Mouse (Mus musculus) brain, embryonic 18.5 days (tissue): ENCODE data around the gene Slc22a7.

Experiments
- DNase-seq: peaks from one replicate; pipeline ENCODE4 v3.0.0-alpha.2; 2012; ENCODE audit warnings: low read depth, low spot score

Slc22a7 gene

GRCm38 (mm10) chr17:46438298-46438873 is at the start of gene Slc22a7:
Gene Slc22a7 (minus strand): TSS chr17:46438457.
- DNase-seq = no peak

- DNase-seq = no peak
Observed at GRCm38 (mm10) chr17:46487431-46487830, 49.2 kb upstream of the Slc22a7 start, which contains the start of gene Ttbk1. Gene Ttbk1 (minus strand): TSS chr17:46487675.

- DNase-seq = no peak
Observed at GRCm38 (mm10) chr17:46486995-46487394, 48.7 kb upstream of the Slc22a7 start.

DNA sequence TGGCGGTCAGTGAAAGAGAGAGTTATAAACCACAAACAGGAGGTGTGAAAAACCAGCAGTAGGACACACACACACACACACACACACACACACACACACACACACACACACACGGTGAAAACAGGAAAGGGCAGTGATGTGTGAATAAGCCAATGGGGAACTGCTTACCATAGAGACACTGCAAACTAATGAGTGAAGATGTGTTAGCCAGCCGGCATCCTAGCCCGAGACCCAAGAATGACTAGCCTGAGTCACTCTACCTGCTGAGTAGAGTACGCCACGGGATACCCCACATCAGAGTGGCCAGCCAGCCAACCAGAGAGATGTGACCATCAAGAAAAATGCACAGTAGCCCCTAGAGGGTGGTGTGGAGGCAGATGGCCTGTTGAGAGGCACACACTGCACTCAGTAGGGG is 46.2 kb upstream of the Slc22a7 start:
- DNase-seq = no peak

GRCm38 (mm10) chr17:46484021-46484431 is 45.8 kb upstream of the Slc22a7 start:
- DNase-seq = no peak

DNA sequence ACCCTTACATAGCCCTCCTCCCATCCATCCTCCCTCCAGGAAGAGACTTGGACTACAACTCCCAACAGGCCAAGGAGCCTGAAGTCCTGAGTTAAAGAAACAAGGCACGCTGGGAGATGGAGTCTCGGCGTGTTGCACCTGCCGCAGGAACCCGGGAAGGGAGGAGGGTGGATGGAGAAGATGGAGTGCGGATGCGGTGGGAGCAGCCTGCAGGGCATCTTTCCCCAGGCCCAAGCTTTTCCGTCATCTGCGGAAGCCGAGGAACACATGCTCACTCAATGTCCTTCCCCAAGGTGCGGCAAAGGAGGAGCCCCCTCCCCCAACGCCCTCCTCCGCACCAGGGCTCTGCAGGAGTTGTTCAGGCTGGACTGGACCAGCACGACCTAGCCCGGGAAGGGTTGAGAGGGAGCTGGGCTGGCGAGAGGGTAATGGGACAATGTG is 45.3 kb upstream of the Slc22a7 start:
- DNase-seq = no peak

- DNase-seq = no peak
Observed at GRCm38 (mm10) chr17:46477286-46477685, 39.0 kb upstream of the Slc22a7 start.

- no peak for DNase-seq
Observed at GRCm38 (mm10) chr17:46476601-46477000, 38.3 kb upstream of the Slc22a7 start.

DNA sequence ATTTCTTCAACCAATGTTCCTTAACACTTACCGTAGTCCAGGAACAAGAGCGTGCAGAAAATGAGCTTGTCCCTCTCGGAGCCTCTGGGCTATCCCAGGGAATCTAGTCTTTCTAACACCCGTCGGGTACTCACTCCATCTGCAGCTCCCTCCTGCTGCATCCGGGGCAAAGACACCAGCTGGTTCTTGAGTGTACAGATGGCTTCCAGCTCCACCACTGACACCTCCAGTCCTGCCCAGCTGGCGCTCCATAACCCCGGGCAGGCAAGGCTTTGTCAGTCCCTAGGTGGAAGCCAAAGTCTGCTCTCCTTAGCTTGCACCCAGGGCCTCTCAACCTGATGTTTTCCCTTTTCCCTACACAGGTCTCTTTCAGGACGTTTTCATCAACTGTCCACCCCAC is 29.6 kb upstream of the Slc22a7 start:
- no peak for DNase-seq

DNA sequence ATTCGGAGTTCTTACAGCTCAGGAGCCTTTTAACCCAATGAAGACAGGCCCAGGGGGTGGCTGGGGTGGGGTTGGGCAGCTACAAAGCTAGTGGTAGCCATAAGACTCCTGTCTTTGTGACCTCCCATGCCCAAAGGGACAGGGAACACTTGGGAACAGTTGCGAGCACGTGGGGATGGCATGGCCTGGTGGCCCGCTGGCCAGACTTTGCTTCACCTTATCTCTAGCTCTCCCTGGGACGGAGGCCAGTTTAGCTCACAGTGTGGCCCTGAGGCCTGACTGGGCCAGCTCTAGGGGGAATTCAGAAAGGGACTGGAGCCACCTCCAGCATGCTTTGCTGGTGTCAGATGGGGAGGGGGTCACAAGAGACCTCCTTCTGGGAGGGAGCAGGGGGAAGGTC is 24.0 kb upstream of the Slc22a7 start:
- no peak for DNase-seq

- no peak for DNase-seq
Observed at GRCm38 (mm10) chr17:46461347-46461746, 23.1 kb upstream of the Slc22a7 start.

DNA sequence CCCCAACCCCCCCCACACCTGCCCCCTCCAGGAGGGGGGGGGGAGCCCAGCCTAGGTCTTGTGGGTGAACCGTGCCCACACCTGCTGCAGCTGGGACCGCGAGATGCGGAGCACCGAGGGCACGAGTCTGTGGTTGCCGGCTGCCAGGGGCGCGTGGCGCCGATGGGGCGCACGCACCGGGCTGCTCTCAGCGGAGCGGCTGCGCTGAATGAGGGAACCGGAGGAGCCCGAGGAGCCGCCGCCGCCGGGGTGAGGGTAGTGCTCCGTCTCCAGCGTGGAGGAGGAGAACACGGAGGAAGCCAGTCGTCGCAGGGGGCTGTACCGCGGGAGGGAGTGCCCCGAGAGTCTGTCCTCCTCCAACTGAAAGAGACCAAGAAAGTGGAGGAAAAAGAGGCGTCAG is 22.4 kb upstream of the Slc22a7 start:
- DNase-seq = no peak

DNA sequence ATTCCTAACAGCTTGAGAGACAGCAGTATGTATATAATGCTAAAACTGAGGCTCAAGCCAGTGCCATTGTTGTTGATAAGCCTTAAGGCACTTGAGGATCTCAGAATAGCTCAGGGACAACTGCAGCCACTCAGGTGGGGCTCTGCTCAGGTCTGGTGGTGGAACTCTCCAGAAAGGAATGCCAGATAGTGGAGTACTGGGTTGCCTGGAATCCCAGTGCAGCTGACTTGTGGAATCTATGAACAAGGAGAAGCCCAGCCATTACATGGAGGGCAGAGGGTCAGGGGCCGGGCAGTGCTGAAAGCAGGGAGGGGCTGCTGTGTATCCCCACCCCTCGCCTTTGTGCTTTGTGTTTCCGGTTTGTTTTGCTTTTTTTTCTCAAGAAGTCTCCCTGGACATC is 20.2 kb upstream of the Slc22a7 start:
- DNase-seq = no peak

- DNase-seq = no peak
Observed at GRCm38 (mm10) chr17:46457791-46458190, 19.5 kb upstream of the Slc22a7 start.

GRCm38 (mm10) chr17:46455110-46455691 is 16.9 kb upstream of the Slc22a7 start:
- DNase-seq = no peak

DNA sequence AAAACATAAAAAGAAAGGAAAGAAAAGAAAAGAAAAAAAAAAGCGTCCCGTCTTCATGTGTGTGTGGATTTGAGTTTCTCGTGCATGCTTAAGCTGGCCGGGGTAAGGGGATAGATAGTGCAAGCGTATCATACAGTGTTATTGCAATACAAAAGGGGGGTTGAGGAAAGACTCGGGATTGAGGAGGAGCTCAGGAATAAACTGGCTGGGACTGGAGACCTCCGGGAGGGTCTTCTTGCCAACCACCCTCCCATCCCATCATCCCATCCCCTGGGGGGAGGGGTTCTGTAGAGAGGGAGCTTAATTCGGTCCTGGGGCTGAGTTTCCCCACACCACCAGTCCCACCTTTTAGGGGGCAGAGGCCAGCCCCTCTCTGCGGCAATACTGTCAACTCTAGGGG is 16.3 kb upstream of the Slc22a7 start:
- no peak for DNase-seq

DNA sequence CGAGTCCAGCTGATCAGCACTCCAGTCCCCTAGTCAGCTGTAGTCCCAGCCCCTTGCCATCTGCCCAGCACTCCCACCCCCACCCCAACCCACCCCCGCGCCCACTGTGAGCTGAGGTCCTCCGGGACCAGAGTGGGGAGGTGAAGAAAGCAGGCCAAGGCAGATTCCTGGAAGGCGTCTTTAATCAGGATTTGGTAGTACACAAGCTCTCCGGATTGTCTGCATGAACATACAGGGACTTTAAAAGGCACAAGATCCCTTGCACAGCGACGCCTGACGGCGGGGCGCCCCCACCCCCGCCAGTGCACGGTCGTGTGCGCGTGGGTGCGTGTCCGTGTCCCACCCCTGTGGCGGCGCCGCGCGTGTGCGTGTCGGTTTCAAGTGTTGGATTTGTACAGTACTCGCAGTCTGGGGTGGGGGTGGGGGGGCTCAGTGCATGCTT is 15.7 kb upstream of the Slc22a7 start:
- DNase-seq = no peak

- DNase-seq = no peak
Observed at GRCm38 (mm10) chr17:46453302-46453948, 15.2 kb upstream of the Slc22a7 start.

- no peak for DNase-seq
Observed at GRCm38 (mm10) chr17:46452683-46453082, 14.4 kb upstream of the Slc22a7 start.

DNA sequence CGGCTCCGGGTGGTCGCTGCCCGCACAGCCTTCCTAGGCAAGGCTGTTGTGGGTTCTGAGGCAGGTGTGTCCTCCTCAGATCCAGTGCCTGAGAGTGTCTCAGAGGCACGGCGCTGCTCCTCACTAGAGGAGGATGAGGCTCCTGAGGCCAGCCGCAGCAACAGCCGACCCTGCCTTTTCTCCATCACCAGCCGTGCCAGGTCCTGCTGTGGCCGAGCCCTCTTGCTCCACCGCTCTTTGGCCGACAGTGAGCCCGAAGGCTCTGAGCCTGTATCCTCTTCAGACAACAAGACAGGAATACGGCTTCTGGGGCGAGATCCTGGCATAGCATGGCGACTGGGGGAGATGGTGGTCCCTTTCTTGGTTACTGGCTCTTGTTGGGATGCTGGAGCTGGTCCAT is 8.0 kb upstream of the Slc22a7 start:
- DNase-seq = no peak

GRCm38 (mm10) chr17:46444839-46445579 is 6.8 kb upstream of the Slc22a7 start:
- DNase-seq = no peak

DNA sequence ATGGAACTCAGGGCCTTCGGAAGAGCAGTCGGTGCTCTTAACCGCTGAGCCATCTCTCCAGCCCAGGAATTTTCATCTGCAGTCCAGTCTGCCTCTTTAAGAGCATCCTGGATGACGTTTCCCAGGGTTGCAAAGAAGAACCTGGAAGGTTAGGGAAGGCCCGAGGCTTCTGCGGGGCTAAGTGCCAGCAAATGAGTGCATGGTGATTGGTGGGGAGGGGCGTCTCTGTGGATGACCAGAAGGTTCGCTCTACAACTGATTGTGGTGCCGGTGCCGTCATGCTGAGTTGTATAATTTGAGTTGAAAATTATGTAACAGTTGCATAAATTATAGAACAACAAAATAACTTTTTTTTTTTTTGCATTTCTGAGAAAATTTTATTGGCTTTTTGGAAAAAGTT is 919 bp upstream of the Slc22a7 start:
- DNase-seq = no peak
